In the genomic region with DNA sequence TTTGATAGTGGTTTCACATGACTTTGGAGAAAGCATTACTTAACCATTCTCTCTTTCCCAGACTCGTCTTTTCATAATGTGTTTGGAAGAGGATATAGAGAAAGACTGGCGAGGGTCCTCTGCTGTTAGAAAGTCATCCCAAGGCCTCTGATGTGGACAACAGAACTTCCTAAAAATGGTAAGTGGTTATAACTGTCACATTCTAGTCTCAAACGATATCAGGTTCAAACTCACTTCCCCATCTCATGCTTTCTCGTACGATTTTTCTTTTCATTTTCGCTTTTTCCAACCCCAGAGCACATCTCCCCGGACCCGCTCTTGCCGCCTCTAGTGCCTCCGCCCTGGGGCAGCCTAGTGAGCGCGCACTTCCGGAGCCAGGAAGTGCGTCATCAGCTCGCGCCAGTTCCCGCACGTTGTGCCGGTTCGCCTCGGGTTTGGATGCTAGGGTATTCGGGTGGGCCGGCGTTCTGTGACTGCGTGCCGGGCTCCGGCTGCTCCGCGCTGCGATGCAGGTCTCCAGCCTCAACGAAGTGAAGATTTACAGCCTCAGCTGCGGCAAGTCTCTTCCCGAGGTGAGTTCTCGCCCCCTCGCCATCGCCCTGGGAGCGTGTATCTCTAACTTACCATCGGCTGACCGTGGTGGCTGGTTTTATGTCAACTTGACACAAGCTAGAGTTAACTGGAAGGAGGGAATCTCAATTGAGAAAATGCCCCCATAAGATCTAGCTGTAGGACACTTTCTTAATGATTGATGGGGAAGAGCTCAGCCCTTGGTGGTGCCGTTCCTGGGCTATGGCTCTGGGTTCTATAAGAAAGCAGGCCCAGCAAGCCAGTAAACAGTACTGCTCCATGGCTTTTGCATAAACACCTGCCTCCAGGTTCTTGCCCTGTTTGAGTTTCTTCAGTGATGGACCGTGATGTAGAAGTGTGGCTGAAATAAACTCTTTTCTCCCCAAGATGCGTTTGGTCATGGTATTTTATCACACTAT, we compare ENCODE assay signal across 8 mouse cellular contexts. TPM values are rescaled to one million over a fixed set of nuclear protein-coding genes. Genes with fewer than 3 reads are reported as not detected.
DNase-seq lines count a peak whose midpoint lies in the region; ATAC-seq and TF ChIP-seq lines count a peak whose summit lies in the region.

A gene (plus strand): TSS at position 411 of the 989 bp plus-strand sequence.

- under 1% methylated on average over 42 of the region's 42 CpGs for WGBS in forebrain, embryonic 11.5 days
- WGBS in heart, postnatal 0 days = under 1% methylated on average over 42 of the region's 42 CpGs
- WGBS in liver, embryonic 16.5 days (ENCODE audit: insufficient replicate concordance) = under 1% methylated on average over 42 of the region's 42 CpGs
- WGBS in neural tube, embryonic 13.5 days = under 1% methylated on average over 42 of the region's 42 CpGs

- peak; percentile 94 for ATAC-seq in forebrain, embryonic 11.5 days (replicated peaks; ENCODE audit: low FRiP score)
- peak; percentile 95 for ATAC-seq in heart, postnatal 0 days (ENCODE audit: insufficient read depth, low read depth)
- peak; percentile 97 for ATAC-seq in liver, embryonic 16.5 days (ENCODE audit: low read depth)
- ATAC-seq in neural tube, embryonic 13.5 days (ENCODE audit: low read depth) = peak; percentile 97

- H3K4me3 ChIP-seq in forebrain, embryonic 11.5 days (ENCODE audit: low read depth, low read length) = peak within 1 kb of the TSS; percentile 81
- H3K4me3 ChIP-seq in heart, postnatal 0 days (ENCODE audit: low read depth, low read length) = peak within 1 kb of the TSS; percentile 93
- H3K4me3 ChIP-seq in liver, embryonic 16.5 days (ENCODE audit: low read depth, low read length) = peak within 1 kb of the TSS; percentile 89
- peak within 1 kb of the TSS; percentile 85 for H3K4me3 ChIP-seq in neural tube, embryonic 13.5 days
- H3K4me3 ChIP-seq in testis, adult 2 months (ENCODE audit: control insufficient read depth, low read depth, low read length) = peak within 1 kb of the TSS; percentile 100

- TF ChIP-seq POLR2A in testis, adult 2 months (IDR thresholded peaks at IDR 0.05; ENCODE audit: control insufficient read depth, low read depth, low read length) = peak; percentile 98

- H3K27ac ChIP-seq in forebrain, embryonic 11.5 days (ENCODE audit: low read depth, low read length) = no peak within 1 kb of the TSS
- peak within 1 kb of the TSS; percentile 63 for H3K27ac ChIP-seq in heart, postnatal 0 days (ENCODE audit: low read depth)
- no peak within 1 kb of the TSS for H3K27ac ChIP-seq in liver, embryonic 16.5 days (ENCODE audit: low read length)
- H3K27ac ChIP-seq in neural tube, embryonic 13.5 days (replicated peaks) = peak within 1 kb of the TSS; percentile 61; the same call in 1 of the 2 replicates
- peak within 1 kb of the TSS; percentile 93 for H3K27ac ChIP-seq in testis, adult 2 months (ENCODE audit: control insufficient read depth, insufficient read depth, low read depth, low read length)

- TF ChIP-seq CTCF in heart, postnatal 0 days (IDR thresholded peaks at IDR 0.05; ENCODE audit: low read depth) = no peak
- TF ChIP-seq CTCF in testis, adult 2 months (IDR thresholded peaks at IDR 0.05; ENCODE audit: control insufficient read depth, insufficient read depth, insufficient replicate concordance, low read depth, low read length) = no peak

- peak within 1 kb of the TSS; percentile 65 for H3K4me2 ChIP-seq in forebrain, embryonic 11.5 days (ENCODE audit: low read depth, low read length, severe bottlenecking)
- peak within 1 kb of the TSS; percentile 69 for H3K4me2 ChIP-seq in heart, postnatal 0 days (ENCODE audit: low read depth, low read length)
- peak within 1 kb of the TSS; percentile 87 for H3K4me2 ChIP-seq in liver, embryonic 16.5 days (ENCODE audit: low read depth, low read length)
- peak within 1 kb of the TSS; percentile 78 for H3K4me2 ChIP-seq in neural tube, embryonic 13.5 days

- TF ChIP-seq EP300 in heart, postnatal 0 days (IDR thresholded peaks at IDR 0.05; ENCODE audit: low read depth) = no peak

- H3K27me3 ChIP-seq in forebrain, embryonic 11.5 days (ENCODE audit: control insufficient read depth, insufficient read depth, low read length) = no peaks in the 10 kb centered on the region
- no peaks in the 10 kb centered on the region for H3K27me3 ChIP-seq in heart, postnatal 0 days (ENCODE audit: control insufficient read depth, insufficient read depth, low read length)
- H3K27me3 ChIP-seq in liver, embryonic 16.5 days (ENCODE audit: control insufficient read depth, insufficient read depth, low read depth, low read length) = no peaks in the 10 kb centered on the region
- H3K27me3 ChIP-seq in neural tube, embryonic 13.5 days = no peaks in the 10 kb centered on the region
- H3K27me3 ChIP-seq in testis, adult 2 months (ENCODE audit: control insufficient read depth, insufficient read depth, low read length) = no peaks in the 10 kb centered on the region

- peak within 1 kb of the TSS; percentile 76 for H3K9ac ChIP-seq in forebrain, embryonic 11.5 days (ENCODE audit: low read length)
- peak within 1 kb of the TSS; percentile 76 for H3K9ac ChIP-seq in heart, postnatal 0 days (replicated peaks; ENCODE audit: low read depth, low read length)
- peak within 1 kb of the TSS; percentile 70 for H3K9ac ChIP-seq in liver, embryonic 16.5 days (ENCODE audit: low read depth, low read length)
- H3K9ac ChIP-seq in neural tube, embryonic 13.5 days = peak within 1 kb of the TSS; percentile 84

- peaks cover 2% of the 10 kb centered on the region; the same call in 1 of the 2 replicates for H3K4me1 ChIP-seq in forebrain, embryonic 11.5 days (replicated peaks; ENCODE audit: control insufficient read depth, insufficient read depth, low read length)
- H3K4me1 ChIP-seq in heart, postnatal 0 days (ENCODE audit: control insufficient read depth, insufficient read depth) = peaks cover 11% of the 10 kb centered on the region; the same call in 1 of the 2 replicates
- peaks cover 13% of the 10 kb centered on the region for H3K4me1 ChIP-seq in liver, embryonic 16.5 days (ENCODE audit: control insufficient read depth, low read depth, low read length)
- peaks cover 18% of the 10 kb centered on the region for H3K4me1 ChIP-seq in neural tube, embryonic 13.5 days (replicated peaks)
- H3K4me1 ChIP-seq in testis, adult 2 months (ENCODE audit: control insufficient read depth, insufficient read depth, low read length) = peaks cover 4% of the 10 kb centered on the region; the same call in 1 of the 2 replicates

- peak; percentile 76 to 82 for DNase-seq in CD8-positive naive resting alpha-beta T cell, adult 2 months (ENCODE audit: low read depth in 2 of 2, low spot score in 2 of 2)
- DNase-seq in c-Kit-positive CD71-negative TER-119-negative erythroid progenitor cells, embryonic 14.5 days (ENCODE audit: low read depth) = peak; percentile 83
- DNase-seq in forebrain, embryonic 11.5 days (ENCODE audit: low spot score) = peak; percentile 95
- DNase-seq in heart, postnatal 0 days (ENCODE audit: low spot score) = peak; percentile 82
- DNase-seq in kidney, postnatal 4 days = peak; percentile 93 to 95

- no peaks in the 10 kb centered on the region; the same call in 1 of the 2 replicates for H3K36me3 ChIP-seq in forebrain, embryonic 11.5 days (ENCODE audit: control insufficient read depth, insufficient read depth, low read length)
- peaks cover 19% of the 10 kb centered on the region for H3K36me3 ChIP-seq in heart, postnatal 0 days (replicated peaks; ENCODE audit: control insufficient read depth, insufficient read depth, low read length)
- H3K36me3 ChIP-seq in liver, embryonic 16.5 days (ENCODE audit: control insufficient read depth, insufficient read depth) = peaks cover 4% of the 10 kb centered on the region
- H3K36me3 ChIP-seq in neural tube, embryonic 13.5 days = peaks cover 27% of the 10 kb centered on the region
- H3K36me3 ChIP-seq in testis, adult 2 months (ENCODE audit: control insufficient read depth, insufficient read depth, low read length) = peaks cover 1% of the 10 kb centered on the region

- H3K9me3 ChIP-seq in forebrain, embryonic 11.5 days (ENCODE audit: control insufficient read depth, low read length) = no peaks in the 10 kb centered on the region
- no peaks in the 10 kb centered on the region for H3K9me3 ChIP-seq in heart, postnatal 0 days (replicated peaks; ENCODE audit: control insufficient read depth, low read length)
- H3K9me3 ChIP-seq in liver, embryonic 16.5 days (replicated peaks; ENCODE audit: control insufficient read depth, low read length) = no peaks in the 10 kb centered on the region
- H3K9me3 ChIP-seq in neural tube, embryonic 13.5 days = no peaks in the 10 kb centered on the region

RNA-seq across cellular contexts. Expression of the gene that starts here (rescaled TPM):
- 33.7 and 36.1 TPM in 2 replicates for polyA plus RNA-seq in forebrain, embryonic 11.5 days (2014; fragmentation: Nextera tagmentation; extraction: Ambion mirVana)
- 2.2 and 7.1 TPM in 2 replicates for total RNA-seq in heart, postnatal 0 days (2014; rRNA removed; ENCODE audit: low replicate concordance)
- polyA plus RNA-seq in heart, postnatal 0 days (2015; fragmentation: Nextera tagmentation; extraction: Ambion mirVana) = 5.9 and 7.6 TPM in 2 replicates
- 7.5 and 8.1 TPM in 2 replicates for polyA plus RNA-seq in liver, embryonic 16.5 days (2015; fragmentation: Nextera tagmentation; extraction: Ambion mirVana)
- 21.9 and 25.3 TPM in 2 replicates for polyA plus RNA-seq in neural tube, embryonic 13.5 days (2015; fragmentation: Nextera tagmentation; extraction: Ambion mirVana)
- 3.8 and 4.0 TPM in 2 replicates for polyA plus RNA-seq in testis, adult 2 months (2012; rRNA removed)

Comparison
In these comparisons a context has a peak if more than half of its experiments do, and no peak if none do; other contexts are left out.
1. H3K27ac ChIP-seq: peak in heart, postnatal 0 days (single experiment), neural tube, embryonic 13.5 days (single experiment) and testis, adult 2 months (single experiment); none in forebrain, embryonic 11.5 days (single experiment) and liver, embryonic 16.5 days (single experiment).
2. Peak in every context shown above with its lines, with median percentiles within 50 percentile points of each other: DNase-seq, ATAC-seq, H3K4me2 ChIP-seq, H3K4me3 ChIP-seq and H3K9ac ChIP-seq.